Mouse (Mus musculus) 3134 (cell line): Measurements from ENCODE around the gene Apoa1.
A peak's percentile ranks its signal among the peaks of the same experiment; 100 is the strongest.

ENCODE experiments used
- DNase-seq: peaks from one replicate; pipeline ENCODE4 v3.0.0-alpha.2; 2011; ENCODE audit warnings: low spot score; ENCODE audit not compliant: insufficient read length; ENCODE audit errors: extremely low read depth

The Apoa1 gene

GRCm38 (mm10) chr9:46256658-46257385 lies 28.4 kb downstream of the Apoa1 start:
- no peak for DNase-seq

DNA sequence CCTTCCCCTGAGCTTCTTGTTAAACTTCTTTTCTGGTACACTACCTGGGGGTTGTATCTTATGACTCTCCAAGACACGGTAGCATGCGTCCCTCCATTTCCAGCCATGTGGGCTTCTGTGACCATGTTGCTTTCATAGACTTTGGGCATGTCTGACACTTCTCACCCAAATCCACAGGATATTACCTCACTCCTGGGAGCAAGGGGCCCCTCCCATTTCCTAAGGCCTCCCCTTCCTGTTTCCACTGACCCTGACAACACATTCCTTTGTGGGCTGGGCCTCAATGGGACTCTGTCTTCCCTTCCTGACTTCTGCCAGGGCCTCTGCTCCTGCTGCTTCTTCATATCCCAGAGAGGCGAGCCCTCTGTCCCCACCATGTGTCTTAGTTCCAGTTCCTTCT lies 29.2 kb downstream of the Apoa1 start:
- no peak for DNase-seq

GRCm38 (mm10) chr9:46259111-46259510 lies 30.7 kb downstream of the Apoa1 start:
- no peak for DNase-seq

DNA sequence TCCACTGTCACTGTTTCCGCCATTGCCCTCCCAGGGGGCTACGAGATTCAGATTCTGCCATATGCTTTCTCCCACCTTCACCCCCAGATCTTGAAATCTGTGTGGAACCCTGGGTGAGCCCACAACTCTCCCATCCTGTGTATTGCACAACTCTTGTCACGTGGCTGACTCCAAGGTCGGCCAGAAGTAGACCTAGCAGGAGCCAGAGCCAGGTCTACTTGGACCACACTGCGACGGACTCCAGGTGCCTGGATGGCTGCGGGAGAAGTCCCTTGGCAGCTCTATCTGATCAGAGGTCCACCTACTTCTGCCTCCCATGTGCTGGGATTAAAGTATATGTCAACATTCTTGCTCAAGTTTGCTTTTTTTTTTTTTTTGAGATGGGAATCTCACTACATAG lies 32.8 kb downstream of the Apoa1 start:
- peak; percentile 53 for DNase-seq

DNA sequence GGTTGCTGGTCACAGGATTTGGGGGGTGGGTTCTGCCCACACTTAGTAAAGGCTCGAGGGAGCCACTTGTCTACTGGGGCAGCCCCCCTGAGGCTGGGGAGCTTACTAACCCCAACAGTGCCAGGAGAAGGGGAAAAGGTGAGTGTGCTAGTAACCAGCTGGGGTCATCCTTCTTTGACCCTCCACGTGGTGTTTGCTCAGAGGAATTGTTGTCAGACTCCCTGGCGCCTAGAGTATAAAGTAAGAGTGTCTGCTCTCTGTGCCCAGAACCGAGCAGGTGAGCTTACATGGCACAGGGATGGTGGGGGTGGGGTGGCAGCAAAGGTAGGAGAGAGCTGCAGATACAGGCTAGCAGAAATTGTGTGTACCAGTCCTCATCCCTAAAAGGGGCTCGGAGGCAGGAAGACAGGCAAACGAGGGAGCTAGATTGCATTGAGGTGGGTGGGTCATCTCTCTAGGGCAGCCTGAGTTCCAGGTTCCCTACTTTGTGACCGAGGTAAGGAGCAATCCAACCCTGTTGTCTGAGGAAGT lies 40.0 kb downstream of the Apoa1 start, which contains the start of gene Apoa5:
Apoa5 (plus strand) TSS at position 291 of the 531 bp plus-strand sequence.
- no peak for DNase-seq

DNA sequence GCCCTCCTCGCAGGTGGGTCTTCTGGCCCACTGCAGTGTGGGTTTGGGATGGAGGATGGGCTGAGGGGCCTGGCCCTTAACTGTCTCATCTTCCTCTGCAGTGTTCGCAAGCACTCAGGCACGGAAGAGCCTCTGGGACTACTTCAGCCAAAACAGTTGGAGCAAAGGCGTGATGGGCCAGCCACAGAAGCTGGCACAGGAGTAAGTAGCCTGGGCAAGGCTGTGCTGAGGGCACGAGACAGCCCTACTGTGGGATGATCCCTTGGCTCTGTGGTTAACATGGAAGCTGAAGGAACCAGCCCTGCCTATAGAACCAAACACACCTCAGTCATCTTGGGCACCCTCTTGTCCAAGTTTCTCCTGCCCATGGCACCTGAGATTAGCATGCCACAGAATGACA lies 40.7 kb downstream of the Apoa1 start:
- DNase-seq, result no peak

GRCm38 (mm10) chr9:46270782-46271181 lies 42.4 kb downstream of the Apoa1 start:
- no peak for DNase-seq

DNA sequence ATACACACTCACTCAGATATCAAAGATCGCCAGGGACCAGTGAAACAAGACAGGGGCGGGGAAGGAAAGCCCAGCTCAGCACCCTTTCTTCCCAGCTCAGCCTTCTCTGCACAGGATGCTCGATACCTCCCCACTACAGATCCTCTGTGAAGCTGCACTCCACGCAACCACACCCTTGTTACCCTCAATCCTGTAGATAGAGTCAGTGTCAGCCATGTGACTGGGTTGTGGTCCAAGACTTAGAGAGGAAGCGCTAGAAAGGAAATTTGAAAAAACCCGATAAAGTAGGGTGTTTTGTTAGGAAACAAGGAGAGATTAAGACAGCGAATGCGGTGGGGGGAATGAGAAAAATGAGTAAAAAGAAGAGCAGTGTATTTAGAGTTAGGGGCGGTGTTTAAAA lies 43.7 kb downstream of the Apoa1 start:
- DNase-seq, result no peak

DNA sequence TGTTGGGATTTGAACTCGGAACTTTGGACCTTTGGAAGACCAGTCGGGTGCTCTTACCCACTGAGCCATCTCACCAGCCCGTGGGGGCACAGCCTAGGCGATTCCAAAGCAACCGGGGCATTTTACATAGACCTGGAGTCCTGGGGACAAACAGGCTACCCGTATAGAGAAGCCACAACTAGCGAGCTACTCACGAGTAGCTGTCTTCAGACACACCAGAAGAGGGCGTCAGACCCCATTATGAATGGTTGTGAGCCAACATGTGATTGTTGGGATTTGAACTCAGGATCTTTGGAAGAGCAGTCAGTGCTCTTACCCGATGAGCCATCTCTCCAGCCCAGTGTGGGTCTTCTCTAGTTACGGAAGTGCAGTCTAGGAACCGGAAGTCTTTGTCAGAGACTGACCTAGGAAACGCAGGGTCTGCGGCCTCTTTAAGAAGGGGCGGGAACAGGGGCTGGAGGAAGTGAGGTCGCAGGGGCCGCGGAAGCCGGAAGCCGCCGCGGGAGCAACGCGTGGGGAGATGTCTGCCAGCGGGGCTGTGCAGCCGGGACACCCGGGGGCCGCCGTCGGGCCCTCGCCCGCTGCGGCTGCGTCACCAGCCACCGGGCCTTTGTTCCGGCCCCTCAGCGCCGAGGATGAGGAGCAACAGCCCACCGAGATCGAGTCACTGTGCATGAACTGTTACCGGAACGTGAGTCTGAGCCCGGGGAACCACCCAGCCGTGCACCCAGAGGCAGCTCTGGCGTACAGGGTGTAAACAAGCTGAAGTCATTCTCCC lies 44.5 kb downstream of the Apoa1 start, which contains the start of gene Zpr1:
Zpr1 (plus strand) TSS at position 388 of the 778 bp plus-strand sequence.
- peak; percentile 90 for DNase-seq

DNA sequence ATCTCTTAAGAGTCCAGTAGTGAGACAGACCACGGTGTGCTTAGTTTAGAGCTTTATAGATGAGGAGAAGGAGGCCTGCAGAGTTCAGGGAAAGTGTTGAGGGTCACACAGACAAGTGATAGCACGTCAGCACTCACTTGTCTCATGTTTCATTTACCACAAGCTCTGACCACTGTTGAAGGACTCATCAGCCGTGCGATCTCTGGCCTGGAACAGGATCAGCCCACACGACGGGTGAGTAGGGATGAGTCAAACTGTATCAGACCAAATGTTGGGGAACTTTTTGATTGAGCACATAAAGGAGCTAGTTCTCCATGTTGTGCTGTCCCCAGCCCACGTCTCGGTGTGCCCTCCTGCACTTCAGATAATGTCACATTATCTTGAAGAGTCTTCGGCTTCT lies 46.1 kb downstream of the Apoa1 start:
- peak; percentile 39 for DNase-seq
